Mouse (Mus musculus): ENCODE measurements around the gene Smg9. TPM values are rescaled to one million over a fixed set of nuclear protein-coding genes. Genes with fewer than 3 reads are reported as not detected.
A peak's percentile ranks its signal among the peaks of the same experiment; 100 is the strongest.

Gene Smg9
- total RNA-seq, 2 experiments from 2014 or later = 9.2 to 9.5 TPM

GRCm38 (mm10) chr7:24373538-24374379, 25.7 kb upstream of the Smg9 start:
- peak; percentile 46 for DNase-seq
- intact Hi-C loops (cut with DNase I; ENCODE audit: low total_unique reads) = no loop called here

- DNase-seq = no peak
- intact Hi-C loops (cut with DNase I; ENCODE audit: low total_unique reads) = no loop called here
These were observed 23.0 kb upstream of the Smg9 start for GRCm38 (mm10) chr7:24376456-24376855.

- peak; percentile 57 for DNase-seq
- intact Hi-C loops (cut with DNase I; ENCODE audit: low total_unique reads) = no loop called here
These were observed 22.1 kb upstream of the Smg9 start for GRCm38 (mm10) chr7:24377091-24377865.

- intact Hi-C loops (cut with DNase I; ENCODE audit: low total_unique reads) = no loop called here
- no peak for DNase-seq
These were observed 21.2 kb upstream of the Smg9 start for GRCm38 (mm10) chr7:24378049-24378701.

GRCm38 (mm10) chr7:24379934-24380333, 19.5 kb upstream of the Smg9 start:
- DNase-seq = no peak
- intact Hi-C loops (cut with DNase I; ENCODE audit: low total_unique reads) = no loop called here

- DNase-seq = no peak
- intact Hi-C loops (cut with DNase I; ENCODE audit: low total_unique reads) = no loop called here
These were observed 19.0 kb upstream of the Smg9 start for GRCm38 (mm10) chr7:24380370-24380769.

- DNase-seq = no peak
- intact Hi-C loops (cut with DNase I; ENCODE audit: low total_unique reads) = no loop called here
These were observed 16.6 kb upstream of the Smg9 start for GRCm38 (mm10) chr7:24382730-24383372.

GRCm38 (mm10) chr7:24384070-24384469, 15.3 kb upstream of the Smg9 start:
- no peak for DNase-seq
- intact Hi-C loops (cut with DNase I; ENCODE audit: low total_unique reads) = loop anchor here (2.0 kb wide), 1 partner anchor 19 kb away; no protein-coding TSS in a partner anchor

- intact Hi-C loops (cut with DNase I; ENCODE audit: low total_unique reads) = loop anchor here (2.0 kb wide), 1 partner anchor 20 kb away; no protein-coding TSS in a partner anchor
- DNase-seq = peak; percentile 70
These were observed 14.6 kb upstream of the Smg9 start for GRCm38 (mm10) chr7:24384827-24385226.

- intact Hi-C loops (cut with DNase I; ENCODE audit: low total_unique reads) = no loop called here
- DNase-seq = peak; percentile 73
These were observed 12.3 kb upstream of the Smg9 start for GRCm38 (mm10) chr7:24387059-24387556.

GRCm38 (mm10) chr7:24389516-24390187, 9.8 kb upstream of the Smg9 start:
- intact Hi-C loops (cut with DNase I; ENCODE audit: low total_unique reads) = no loop called here
- DNase-seq = no peak

- DNase-seq = no peak
- intact Hi-C loops (cut with DNase I; ENCODE audit: low total_unique reads) = no loop called here
These were observed 8.9 kb upstream of the Smg9 start for GRCm38 (mm10) chr7:24390512-24390911.

- intact Hi-C loops (cut with DNase I; ENCODE audit: low total_unique reads) = no loop called here
- DNase-seq = no peak
These were observed 8.3 kb upstream of the Smg9 start for GRCm38 (mm10) chr7:24391077-24391476.

- no peak for DNase-seq
- intact Hi-C loops (cut with DNase I; ENCODE audit: low total_unique reads) = no loop called here
These were observed 7.7 kb upstream of the Smg9 start for GRCm38 (mm10) chr7:24391687-24392086.

- intact Hi-C loops (cut with DNase I; ENCODE audit: low total_unique reads) = no loop called here
- DNase-seq = no peak
These were observed 5.4 kb upstream of the Smg9 start for GRCm38 (mm10) chr7:24394054-24394453.

GRCm38 (mm10) chr7:24394475-24395161, 4.8 kb upstream of the Smg9 start:
- no peak for DNase-seq
- intact Hi-C loops (cut with DNase I; ENCODE audit: low total_unique reads) = no loop called here

- intact Hi-C loops (cut with DNase I; ENCODE audit: low total_unique reads) = no loop called here
- no peak for DNase-seq
These were observed 2.6 kb upstream of the Smg9 start for GRCm38 (mm10) chr7:24396832-24397231.

- DNase-seq = no peak
- intact Hi-C loops (cut with DNase I; ENCODE audit: low total_unique reads) = no loop called here
These were observed 980 bp upstream of the Smg9 start for GRCm38 (mm10) chr7:24398364-24398913.

All from gastrocnemius, postnatal 14 days (tissue).